Mouse (Mus musculus): Measurements from ENCODE around the gene Tspan4.

DNA sequence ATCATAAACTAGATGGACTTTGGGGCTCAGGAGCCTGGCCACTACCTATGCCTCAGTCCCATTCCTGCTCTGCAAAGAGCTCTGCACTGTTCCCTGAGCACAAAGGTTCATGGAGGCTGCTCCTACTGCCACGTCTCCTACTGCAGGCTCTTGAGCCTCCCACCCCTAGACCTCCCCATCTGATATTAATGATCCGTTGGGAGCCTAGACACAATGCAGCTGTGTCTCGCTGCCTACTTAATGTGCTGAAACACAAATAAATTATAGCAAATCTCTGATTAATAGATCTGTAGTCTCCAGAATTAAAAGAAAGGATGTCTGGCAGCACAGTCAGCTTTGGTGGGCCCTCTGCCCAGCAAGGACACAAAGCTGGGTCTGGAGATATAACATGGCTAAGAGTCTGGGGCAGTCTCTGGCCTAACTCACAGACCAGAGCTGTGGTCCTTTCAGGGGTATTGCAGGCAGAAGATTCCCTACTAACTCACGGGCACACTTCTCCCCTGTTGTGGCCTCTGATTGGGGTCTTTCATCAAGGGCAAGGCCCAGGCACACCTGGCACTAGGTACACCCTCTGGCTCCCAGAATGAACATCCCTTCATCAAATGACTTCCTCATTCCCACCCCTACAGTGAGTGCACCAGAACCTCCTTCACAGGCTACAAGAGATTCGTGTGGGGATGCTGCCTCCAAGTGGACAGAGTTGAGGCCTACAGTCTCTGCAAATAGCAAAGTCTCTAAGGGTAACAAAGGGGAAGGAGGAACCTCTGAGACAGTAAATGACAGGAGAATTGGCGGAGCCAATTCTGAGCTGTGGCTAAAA lies 49.9 kb downstream of the Tspan4 start:
- TF ChIP-seq CTCF (IDR thresholded peaks at IDR 0.05; ENCODE audit: extremely low read depth, insufficient read depth, insufficient read length, insufficient replicate concordance) (peak; percentile 80; the same call in 1 of the 2 replicates), POLR2A (IDR thresholded peaks at IDR 0.05; ENCODE audit: low read depth, low read length) (no peak)
